Mouse (Mus musculus): ENCODE data around the gene Col4a3.

DNA sequence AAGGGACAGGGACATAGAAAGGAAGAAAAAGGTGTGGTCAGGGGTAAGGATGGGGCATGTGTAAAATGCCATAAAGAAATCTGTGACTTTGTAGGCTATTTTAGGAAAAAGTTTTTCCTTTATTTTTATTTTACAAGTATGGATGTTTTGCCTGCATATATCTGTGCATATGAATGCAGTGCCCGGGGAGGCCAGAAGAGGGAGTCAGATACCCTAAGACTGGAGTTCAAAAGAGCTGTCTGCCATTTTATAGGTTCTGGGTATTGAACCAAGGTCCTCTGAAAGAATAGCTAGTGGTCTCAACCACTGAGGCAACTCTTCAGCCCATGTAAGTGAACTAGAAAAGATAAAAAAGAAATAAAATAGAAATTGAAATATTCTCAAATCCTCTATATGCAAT, 15.0 kb upstream of the Col4a3 start:
- no peak for TF ChIP-seq POLR2A (IDR thresholded peaks at IDR 0.05; ENCODE audit: insufficient read depth, low read depth, low read length)
- no peak for TF ChIP-seq CTCF (IDR thresholded peaks at IDR 0.05; ENCODE audit: insufficient read depth, low read depth, low read length)
